Mouse (Mus musculus): ENCODE data around the gene Setd1b. TPM values are rescaled to one million over a fixed set of nuclear protein-coding genes. Genes with fewer than 3 reads are reported as not detected.
A peak's percentile ranks its signal among the peaks of the same experiment; 100 is the strongest.

Setd1b gene
- total RNA-seq, 2 experiments from 2014 or later: 36.8 to 37.2 TPM

DNA sequence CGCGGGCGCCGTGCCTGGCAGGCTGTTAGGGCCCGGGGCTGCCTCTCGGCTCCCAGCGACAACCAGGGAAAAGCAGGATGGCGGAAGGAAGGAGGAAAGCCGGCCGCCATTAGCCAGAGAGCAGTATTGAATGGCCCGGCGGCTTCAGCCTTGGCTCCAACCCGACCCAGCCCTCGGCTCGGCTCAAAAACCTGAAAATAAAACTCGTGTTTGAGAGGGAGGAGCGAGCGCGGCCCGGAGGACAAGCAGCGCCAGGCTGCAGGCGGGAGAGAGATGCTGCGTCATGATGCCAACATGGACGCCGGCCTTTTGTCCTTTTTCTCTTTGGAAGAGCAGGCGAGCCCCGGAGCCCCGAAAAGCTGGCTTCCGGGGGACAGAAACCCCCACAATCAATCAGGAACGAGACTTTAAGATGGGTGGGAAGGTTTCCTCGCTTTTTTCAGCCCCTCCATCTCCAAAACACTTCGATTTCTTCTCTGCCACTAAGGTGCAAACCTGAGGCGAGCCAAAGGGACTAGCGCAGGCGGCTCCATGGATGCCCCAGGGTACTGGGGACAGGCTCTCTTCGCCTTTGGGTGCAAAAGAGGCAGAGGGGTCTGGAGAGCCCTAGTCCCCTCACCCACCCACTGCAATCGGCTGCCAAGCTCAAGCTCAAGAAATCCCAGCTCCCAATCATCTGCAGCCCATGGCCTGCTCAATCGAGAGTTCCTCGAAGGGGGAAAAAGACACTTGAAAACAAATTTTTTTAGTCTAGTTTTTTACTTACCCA lies 2.9 kb upstream of the Setd1b start:
- DNase-seq (ENCODE audit: low spot score in 2 of 2): peak; percentile 58 to 73

DNA sequence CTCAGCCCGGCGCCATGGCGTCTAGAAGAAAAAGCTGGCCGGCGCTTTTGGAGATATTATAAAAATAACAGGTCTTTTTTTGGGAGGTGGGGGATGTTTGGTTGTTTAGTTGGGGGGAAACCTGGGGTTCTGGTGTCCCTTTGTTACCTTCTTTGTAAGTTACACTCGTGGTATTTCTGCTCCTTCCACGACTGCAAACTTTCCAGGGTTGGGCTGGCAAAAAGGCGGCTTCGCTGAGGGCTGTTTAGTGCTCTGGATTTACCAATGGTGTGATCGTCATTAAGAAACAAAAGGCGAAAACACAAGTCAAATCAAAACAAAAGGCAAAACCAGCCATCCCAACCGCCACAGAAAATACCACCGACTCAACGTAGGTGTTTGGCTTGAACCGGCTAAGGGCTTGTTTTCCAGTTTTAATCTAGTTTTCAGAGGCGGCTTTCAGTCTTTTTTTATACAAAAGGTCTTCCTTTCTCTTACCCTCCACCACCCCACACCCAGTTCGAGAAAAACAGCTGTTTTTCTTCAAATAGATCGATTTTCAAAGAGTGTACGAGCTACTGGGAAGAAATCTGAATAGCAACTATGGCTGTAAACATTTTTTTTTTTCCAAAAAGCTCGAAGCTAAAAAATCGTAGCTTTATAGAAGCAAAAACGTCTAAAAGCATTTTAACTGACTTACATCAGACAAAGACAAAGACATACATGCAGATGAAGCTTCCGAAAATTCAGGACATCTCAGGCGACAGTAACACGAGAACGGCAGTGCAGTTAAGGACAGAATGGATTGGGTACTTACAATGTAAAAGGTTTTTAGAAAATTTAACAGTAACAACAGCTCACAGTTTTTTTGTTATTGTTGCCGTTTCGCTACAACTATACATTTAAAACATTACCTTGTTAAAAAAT lies 2.0 kb upstream of the Setd1b start:
- DNase-seq (ENCODE audit: low spot score in 2 of 2): no peak

DNA sequence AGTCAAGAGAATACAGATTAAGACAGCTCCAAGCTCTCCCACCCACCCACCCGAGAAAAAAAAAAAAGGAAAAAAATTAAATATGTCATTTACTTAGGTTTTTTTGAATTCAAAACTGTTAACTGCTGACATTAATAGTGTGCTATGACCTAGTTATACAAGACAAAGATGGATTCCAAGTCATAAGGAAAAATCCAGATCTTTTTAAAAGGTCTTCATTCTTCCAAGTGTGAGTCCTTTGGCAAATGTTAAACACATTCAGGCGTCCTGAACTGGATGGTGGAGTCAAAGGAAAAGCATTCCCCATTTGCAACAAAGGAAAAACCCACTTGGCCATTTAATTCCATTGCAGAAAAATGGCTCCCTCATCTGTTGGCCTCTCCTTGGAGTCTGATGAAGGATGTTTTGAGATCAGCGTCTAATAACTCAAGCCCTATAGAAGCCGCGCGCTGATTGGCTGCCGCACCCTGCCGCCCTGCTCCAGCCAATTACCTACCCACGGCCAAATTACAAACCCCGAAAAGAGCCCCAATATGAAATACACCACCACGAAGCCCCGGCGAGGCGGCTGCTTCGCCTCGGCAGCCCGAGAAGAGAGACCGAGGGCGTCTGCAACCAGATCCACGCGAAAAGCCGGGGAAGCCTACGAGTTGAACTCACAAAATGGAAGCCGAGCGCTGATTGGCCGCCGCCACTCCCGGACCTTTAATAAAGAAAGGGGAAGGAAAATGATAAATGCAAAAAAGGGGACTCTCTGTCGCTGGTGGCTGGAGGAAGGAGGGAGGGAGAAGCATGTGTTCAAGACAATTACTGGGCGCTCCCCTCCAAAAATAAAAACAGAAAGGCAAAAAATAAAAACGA lies 1.1 kb upstream of the Setd1b start:
- peak; percentile 78 to 84 for DNase-seq (ENCODE audit: low spot score in 2 of 2)

DNA sequence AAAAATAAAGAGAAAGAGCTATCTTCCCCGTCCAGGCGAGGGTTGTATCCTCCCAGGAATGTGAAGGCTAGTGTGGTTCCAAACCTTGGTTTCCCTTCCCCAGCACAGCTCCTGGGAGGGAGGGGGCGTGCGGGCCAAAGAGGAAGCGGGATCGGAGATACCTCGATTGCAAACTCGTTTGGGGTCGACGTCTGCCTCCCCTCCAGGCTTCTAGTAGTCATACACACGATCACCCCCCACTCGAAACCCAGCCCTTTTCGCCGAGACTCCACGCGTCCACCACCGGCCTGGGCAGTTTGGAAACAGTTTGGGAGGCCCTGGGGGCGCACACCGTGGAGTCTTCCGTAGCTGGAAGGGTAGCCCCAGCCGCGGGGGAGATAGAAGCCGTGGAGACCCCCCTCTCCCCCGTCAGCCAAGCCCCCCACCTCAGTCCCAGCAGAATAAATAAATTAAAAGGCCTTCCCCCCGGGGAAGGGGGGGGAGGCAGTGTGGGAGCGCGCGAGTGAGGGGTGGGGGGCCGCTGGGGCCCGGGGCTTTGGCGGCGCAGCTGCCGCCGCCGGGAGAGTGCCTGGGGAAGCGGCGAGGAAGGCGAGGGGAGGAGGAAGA lies 335 bp upstream of the Setd1b start:
- DNase-seq (ENCODE audit: low spot score in 2 of 2): no peak

DNA sequence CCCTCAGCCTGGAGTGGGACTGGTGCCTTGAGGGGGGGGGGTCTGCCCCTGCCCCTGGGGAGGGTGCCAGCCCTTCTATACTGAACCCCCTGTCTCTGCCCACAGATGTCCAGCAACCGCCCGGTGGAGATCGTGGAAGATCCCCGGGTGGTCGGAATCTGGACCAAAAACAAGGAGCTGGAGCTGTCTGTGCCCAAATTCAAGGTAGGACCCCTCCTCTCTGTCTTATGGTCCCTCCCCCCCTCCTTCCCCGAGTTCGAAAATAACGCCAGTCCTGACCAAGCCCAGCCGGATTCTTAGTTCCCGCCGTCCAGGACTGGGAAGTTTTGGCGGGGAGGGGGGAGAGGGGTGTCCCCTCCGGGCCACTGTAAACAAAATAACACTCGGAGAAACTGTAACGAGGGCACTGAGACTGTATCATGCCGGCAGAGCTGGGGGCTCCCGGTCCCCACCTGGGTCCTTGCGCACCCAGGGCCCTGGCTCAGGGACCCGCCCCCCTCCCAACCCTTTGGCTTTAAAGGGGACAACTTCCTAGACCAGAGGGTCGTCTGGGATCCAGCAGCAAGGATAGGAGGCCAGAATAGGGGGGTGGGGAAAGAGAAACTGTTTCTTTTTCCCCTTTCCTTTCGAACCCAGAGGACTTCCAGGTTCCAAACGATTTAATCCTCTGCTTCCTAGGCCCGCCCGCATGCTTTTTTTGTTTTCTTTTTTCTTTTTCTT lies 1.4 kb downstream of the Setd1b start:
- no peak for DNase-seq (ENCODE audit: low spot score in 2 of 2)

DNA sequence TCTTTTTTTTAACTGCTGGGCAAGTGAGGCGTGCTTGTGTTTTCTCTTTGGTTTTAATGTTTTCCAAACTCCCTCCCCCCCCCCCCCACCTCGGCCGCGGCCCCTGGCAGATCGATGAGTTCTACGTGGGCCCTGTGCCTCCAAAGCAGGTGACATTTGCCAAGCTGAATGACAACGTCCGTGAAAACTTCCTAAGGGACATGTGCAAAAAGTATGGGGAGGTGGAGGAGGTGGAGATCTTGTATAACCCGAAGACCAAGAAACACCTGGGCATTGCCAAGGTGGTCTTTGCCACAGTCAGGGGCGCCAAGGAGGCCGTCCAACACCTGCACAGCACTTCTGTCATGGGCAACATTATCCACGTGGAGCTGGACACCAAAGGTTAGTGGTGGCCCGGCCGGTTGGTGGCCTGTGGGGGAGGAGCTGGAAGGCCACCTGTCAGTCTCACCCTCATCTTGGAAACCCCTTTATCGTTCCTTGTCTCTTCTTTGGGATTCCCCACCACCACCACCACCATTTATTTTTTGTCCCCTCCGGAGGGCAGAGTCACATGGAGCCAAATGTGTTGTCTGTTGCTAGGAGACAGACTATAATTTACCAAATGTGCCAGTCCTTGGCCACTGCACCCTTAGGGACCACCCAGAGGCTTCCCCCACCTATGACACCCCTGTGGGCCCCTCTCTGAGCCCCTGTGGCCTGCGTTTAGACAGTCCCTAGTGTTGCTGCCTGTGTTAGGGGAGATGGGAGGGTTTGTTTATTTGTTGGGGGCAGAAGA lies 2.2 kb downstream of the Setd1b start:
- no peak for DNase-seq (ENCODE audit: low spot score in 2 of 2)

DNA sequence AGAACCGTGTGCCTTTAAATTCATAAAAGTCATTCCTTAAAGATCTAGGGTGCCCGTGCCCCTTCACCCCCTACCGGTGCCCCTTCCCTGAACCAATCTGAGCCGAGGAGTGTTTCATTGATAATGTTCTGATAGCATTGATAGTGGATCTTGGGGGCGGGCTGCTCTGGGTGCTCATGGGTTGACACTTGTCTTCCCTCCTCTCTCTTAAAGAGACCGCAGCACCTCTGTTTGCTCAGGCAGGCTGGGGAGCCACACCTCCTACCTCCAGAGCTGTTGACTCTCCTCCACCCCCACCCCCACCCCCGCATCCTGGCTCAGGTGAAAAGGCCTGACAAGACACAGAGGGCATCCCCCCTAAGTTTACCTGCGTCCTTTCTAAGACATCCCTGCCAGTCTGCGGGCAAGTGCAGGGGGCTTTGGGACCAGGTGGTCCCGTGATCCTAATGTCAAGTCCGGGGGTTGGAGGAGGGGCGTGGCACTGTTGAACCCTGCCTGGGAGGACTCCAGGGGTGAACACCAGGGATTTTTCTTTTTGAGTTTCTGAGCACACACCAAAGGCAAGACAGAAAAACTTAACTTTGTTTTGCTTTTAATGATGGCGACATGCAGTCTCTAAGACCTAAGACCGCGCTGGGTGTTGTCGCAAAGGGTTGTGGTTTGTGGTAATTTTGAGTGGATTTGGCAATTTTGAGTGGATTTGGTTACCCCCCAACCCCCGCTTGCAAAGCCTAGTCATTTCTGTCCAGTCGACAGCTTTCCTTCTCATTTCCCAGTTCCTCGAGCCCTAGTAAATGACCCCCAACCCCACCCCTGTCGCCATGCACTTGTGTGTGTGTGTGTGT lies 3.0 kb downstream of the Setd1b start:
- no peak for DNase-seq (ENCODE audit: low spot score in 2 of 2)

DNA sequence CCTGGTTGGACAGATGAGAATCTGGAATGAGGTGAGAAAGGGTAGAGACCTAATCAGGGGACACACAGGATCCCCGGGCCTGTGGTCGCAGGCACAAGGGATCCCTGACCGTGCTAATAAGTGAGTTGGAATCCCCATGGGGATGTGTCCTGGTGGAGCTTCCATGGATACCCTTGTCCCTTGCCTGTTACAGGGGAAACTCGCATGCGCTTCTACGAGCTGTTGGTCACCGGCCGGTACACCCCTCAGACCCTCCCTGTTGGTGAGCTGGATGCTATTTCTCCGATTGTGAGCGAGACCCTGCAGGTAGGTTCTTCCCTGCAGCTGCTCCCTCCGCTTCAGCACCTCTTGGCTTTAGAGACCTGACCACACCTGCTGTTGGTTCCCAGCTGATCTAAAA lies 4.4 kb downstream of the Setd1b start:
- DNase-seq (ENCODE audit: low spot score in 2 of 2): no peak

DNA sequence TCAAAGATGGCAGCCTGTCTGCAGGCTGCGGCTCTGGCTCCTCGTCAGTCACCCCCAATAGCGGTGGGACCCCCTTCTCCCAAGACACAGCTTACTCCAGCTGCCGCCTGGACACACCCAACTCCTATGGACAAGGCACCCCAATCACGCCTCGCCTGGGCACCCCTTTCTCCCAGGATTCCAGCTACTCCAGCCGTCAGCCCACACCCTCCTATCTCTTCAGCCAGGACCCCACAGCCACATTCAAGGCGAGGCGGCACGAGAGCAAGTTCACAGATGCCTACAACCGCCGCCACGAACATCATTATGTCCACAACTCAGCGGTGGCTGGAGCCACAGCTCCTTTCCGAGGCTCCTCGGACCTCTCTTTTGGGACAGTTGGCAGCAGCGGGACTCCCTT lies 5.6 kb downstream of the Setd1b start:
- DNase-seq (ENCODE audit: low spot score in 2 of 2): no peak

DNA sequence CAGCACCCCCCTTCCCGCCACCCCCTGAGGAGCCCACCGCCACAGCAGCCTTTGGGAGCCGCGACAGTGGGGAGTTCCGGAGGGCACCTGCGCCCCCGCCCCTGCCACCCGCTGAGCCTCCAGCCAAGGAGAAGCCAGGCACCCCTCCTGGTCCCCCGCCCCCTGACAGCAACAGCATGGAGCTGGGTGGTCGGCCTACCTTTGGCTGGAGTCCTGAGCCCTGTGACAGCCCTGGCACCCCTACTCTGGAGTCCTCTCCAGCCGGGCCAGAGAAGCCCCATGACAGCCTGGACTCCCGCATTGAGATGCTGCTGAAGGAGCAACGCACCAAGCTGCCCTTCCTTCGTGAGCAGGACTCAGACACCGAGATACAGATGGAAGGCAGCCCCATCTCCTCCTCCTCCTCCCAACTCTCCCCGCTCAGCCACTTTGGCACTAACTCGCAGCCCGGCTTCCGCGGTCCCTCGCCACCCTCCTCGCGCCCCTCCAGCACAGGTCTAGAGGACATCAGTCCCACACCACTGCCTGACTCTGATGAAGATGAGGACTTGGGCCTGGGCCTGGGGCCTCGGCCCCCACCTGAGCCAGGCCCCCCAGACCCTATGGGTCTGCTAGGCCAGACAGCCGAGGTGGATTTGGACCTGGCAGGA lies 6.2 kb downstream of the Setd1b start:
- DNase-seq (ENCODE audit: low spot score in 2 of 2): no peak

DNA sequence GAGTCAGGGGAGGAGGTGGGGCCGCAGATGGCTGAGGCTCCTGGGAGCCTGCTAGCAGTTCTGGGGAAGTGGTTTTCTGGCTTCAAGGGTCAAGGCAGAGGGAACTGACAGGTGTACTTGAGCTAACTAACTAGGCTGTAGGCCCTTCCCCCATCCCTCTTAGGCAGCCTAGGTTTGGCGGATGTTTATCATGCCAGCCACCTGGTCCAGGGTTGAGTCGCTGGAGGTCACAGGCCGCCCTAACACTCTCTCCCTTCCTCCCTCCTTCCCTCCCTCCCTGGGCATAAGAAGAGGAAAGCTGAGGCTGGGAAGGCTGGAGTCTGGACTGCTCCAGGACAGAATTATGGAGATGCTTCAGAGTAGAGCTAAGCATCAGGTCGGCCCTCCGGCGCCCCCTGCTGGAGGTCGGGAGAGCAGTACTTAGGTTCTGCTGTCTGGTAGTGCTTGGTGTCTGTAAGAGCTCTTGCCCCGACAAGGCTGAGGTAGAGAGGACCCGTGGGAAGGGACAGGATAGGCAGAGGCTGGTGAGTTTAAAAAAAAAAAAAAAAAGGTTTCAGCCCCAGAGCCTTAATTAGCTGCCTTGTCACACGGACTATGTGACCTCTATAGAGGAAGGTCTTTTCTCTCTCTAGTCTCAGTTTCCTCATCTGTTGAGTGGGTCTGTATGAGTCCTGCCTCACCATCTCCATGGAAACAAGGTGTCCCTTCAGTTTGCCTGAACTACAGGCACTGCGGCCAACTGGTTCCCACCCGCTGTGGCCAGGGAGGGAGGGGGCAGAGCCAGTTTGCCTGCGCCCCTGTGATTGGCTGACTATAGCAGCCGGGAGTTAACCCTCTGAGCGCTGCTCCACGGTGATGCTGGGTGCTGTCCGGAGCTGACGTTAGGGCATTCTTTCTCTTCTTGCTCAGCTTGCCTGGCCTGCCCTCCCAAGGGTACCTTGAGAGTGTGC lies 7.7 kb downstream of the Setd1b start:
- peak; percentile 81 to 84 for DNase-seq (ENCODE audit: low spot score in 2 of 2)

DNA sequence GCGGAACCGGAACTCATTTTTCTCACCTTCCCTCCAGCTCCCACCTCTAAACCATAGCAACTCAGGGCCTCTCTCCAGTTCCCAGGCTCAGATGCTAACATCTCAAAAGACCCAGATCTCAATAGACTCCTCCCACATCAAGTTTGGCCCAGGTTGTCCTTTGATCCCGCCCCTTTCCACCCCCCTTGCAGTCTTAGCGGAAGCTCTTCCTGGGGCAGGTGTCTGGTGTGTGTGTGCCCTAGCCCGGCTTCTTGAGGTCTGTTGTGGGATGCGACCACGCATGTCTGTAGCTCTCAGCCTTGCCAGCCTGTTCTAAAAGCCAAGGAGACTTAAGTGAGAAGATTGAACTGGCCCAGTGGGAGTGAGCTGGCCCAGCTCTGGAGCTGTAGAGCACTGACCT lies 8.6 kb downstream of the Setd1b start:
- DNase-seq (ENCODE audit: low spot score in 2 of 2): no peak

DNA sequence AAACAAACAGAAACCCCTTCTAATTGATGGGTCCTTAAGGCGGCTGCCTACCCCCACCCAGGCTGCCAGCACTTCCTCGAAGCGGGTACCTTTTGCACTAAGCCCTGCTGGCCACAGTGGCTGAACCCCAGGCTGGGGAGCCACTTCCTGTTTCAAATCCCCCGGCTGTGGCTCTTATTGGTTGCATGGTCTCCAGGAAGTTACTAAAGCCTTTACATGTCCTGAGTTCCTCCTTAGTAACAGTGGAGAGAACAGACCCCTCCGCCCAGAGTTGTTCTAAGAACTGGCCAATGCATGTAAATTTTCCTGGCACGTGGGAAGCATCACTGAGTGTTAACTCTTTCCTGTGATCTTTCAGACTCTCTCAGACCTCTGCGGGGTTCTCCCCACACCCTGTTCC lies 9.1 kb downstream of the Setd1b start:
- DNase-seq (ENCODE audit: low spot score in 2 of 2): no peak

DNA sequence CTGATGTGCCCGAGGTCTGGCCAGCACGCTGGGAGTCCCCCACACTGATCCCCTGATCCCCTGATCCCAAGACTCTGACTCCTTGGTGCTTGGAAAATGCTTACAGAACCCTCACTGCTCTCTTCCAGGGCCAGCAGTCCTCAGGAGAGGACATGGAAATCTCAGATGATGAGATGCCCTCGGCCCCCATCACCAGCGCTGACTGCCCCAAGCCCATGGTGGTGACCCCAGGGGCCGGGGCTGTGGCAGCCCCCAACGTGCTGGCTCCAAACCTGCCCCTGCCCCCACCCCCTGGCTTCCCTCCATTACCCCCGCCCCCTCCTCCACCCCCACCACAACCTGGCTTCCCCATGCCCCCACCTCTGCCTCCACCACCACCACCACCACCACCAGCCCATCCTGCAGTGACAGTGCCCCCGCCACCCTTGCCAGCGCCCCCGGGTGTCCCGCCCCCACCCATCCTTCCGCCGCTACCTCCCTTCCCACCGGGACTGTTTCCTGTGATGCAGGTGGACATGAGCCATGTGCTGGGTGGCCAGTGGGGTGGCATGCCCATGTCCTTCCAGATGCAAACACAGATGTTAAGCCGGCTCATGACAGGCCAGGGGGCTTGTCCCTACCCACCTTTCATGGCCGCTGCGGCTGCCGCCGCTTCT lies 9.8 kb downstream of the Setd1b start:
- DNase-seq (ENCODE audit: low spot score in 2 of 2): no peak

DNA sequence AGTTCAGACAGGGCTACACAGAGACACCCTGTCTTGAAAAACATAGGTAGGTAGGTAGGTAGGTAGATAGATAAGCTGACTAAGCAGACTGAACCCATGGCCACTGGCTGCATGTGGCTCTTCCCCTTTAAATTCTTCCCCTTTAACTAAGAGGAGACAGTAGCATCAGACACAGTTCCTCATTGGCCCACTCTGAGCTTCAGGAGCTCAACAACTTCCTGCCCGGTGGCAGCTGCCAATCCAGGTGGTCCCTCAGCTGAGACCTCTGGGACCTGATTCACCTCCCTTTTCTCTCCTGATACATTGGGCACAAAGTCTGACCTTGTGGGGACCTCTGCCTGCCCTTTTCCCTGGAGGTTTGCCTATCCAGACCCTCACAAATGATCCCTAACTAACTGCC lies 10.9 kb downstream of the Setd1b start:
- DNase-seq (ENCODE audit: low spot score in 2 of 2): no peak

DNA sequence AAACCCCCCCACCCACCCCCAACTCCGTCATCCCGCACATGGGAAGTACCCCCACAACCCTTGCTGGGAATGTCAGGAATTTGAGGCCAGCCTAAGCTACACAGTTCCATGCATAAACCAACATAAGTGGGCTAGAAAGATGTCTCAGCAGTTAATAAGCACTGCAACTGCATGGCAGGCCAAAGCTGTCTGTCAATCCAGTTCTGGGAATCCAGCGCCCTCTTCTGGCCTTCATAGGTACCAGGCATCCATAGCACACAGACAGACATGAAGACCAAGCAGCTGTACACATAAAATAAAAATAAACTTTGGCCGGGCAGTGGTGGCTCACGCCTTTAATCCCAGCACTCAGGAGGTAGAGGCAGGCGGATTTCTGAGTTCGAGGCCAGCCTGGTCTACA lies 13.4 kb downstream of the Setd1b start:
- DNase-seq (ENCODE audit: low spot score in 2 of 2): no peak
